Mouse (Mus musculus): ENCODE data around the gene Spata21. TPM values are rescaled to one million over a fixed set of nuclear protein-coding genes. Genes with fewer than 3 reads are reported as not detected.

Gene Spata21
- polyA plus RNA-seq, 1 experiment, result not detected

GRCm38 (mm10) chr4:141158609-141159008, 70.5 kb downstream of the Spata21 start:
- TF ChIP-seq USF1 (IDR thresholded peaks at IDR 0.05; ENCODE audit: low read depth) (no peak), MAX (IDR thresholded peaks at IDR 0.05) (no peak), FOSL1 (IDR thresholded peaks at IDR 0.05; ENCODE audit: insufficient read depth, low read length, poor library complexity, severe bottlenecking) (no peak), MYOG (IDR thresholded peaks at IDR 0.05; ENCODE audit: control insufficient read depth, extremely low read depth, insufficient read length) (no peak), CEBPB (IDR thresholded peaks at IDR 0.05; ENCODE audit: low read depth) (no peak), CTCF (IDR thresholded peaks at IDR 0.05; ENCODE audit: control insufficient read depth, insufficient read depth, insufficient read length) (no peak), MYOD1 (IDR thresholded peaks at IDR 0.05; ENCODE audit: control insufficient read depth, insufficient read length, low read depth) (no peak)
- H3K79me3 ChIP-seq (ENCODE audit: low read depth), result peaks cover 83% of the 10 kb centered on the region
- H3ac ChIP-seq (ENCODE audit: control insufficient read depth, insufficient read length, low read depth), result no peak overlapping the region
- no peak overlapping the region for H3K4me3 ChIP-seq (ENCODE audit: insufficient read depth, poor library complexity, severe bottlenecking)
- H3K79me2 ChIP-seq (ENCODE audit: control insufficient read depth, insufficient read depth), result peaks cover 100% of the 10 kb centered on the region
- no peaks in the 10 kb centered on the region for H3K36me3 ChIP-seq (ENCODE audit: control insufficient read depth, insufficient read depth)
- H3K27me3 ChIP-seq (ENCODE audit: control insufficient read depth, insufficient read depth, insufficient read length), result no peaks in the 10 kb centered on the region

- TF ChIP-seq CEBPB (IDR thresholded peaks at IDR 0.05; ENCODE audit: low read depth), result no peak
- no peak for TF ChIP-seq MYOD1 (IDR thresholded peaks at IDR 0.05; ENCODE audit: control insufficient read depth, insufficient read length, low read depth)
- TF ChIP-seq FOSL1 (IDR thresholded peaks at IDR 0.05; ENCODE audit: insufficient read depth, low read length, poor library complexity, severe bottlenecking), result no peak
- Histone ChIP-seq H3K79me3 (ENCODE audit: low read depth) (peaks cover 82% of the 10 kb centered on the region), H3K27me3 (ENCODE audit: control insufficient read depth, insufficient read depth, insufficient read length) (no peaks in the 10 kb centered on the region)
Measured at GRCm38 (mm10) chr4:141159093-141159492, 71.0 kb downstream of the Spata21 start.

GRCm38 (mm10) chr4:141159666-141160065, 71.5 kb downstream of the Spata21 start:
- no peak for TF ChIP-seq USF1 (IDR thresholded peaks at IDR 0.05; ENCODE audit: low read depth)
- TF ChIP-seq CEBPB (IDR thresholded peaks at IDR 0.05; ENCODE audit: low read depth), result no peak
- no peak for TF ChIP-seq FOSL1 (IDR thresholded peaks at IDR 0.05; ENCODE audit: insufficient read depth, low read length, poor library complexity, severe bottlenecking)
- no peak for TF ChIP-seq MYOG (IDR thresholded peaks at IDR 0.05; ENCODE audit: control insufficient read depth, extremely low read depth, insufficient read length)
- TF ChIP-seq MYOD1 (IDR thresholded peaks at IDR 0.05; ENCODE audit: control insufficient read depth, insufficient read length, low read depth), result no peak
- TF ChIP-seq MAX (IDR thresholded peaks at IDR 0.05), result no peak
- TF ChIP-seq CTCF (IDR thresholded peaks at IDR 0.05; ENCODE audit: control insufficient read depth, insufficient read depth, insufficient read length), result no peak
- Histone ChIP-seq H3K4me3 (ENCODE audit: insufficient read depth, poor library complexity, severe bottlenecking) (no peak overlapping the region), H3K36me3 (ENCODE audit: control insufficient read depth, insufficient read depth) (no peaks in the 10 kb centered on the region), H3K79me3 (ENCODE audit: low read depth) (peaks cover 80% of the 10 kb centered on the region), H3K27me3 (ENCODE audit: control insufficient read depth, insufficient read depth, insufficient read length) (no peaks in the 10 kb centered on the region), H3ac (ENCODE audit: control insufficient read depth, insufficient read length, low read depth) (no peak overlapping the region), H3K79me2 (ENCODE audit: control insufficient read depth, insufficient read depth) (peaks cover 100% of the 10 kb centered on the region)

More at GRCm38 (mm10) chr4:141159093-141159492, 71.0 kb downstream of the Spata21 start:
- Histone ChIP-seq H3K36me3 (ENCODE audit: control insufficient read depth, insufficient read depth) (no peaks in the 10 kb centered on the region), H3K79me2 (ENCODE audit: control insufficient read depth, insufficient read depth) (peaks cover 100% of the 10 kb centered on the region), H3ac (ENCODE audit: control insufficient read depth, insufficient read length, low read depth) (no peak overlapping the region), H3K4me3 (ENCODE audit: insufficient read depth, poor library complexity, severe bottlenecking) (no peak overlapping the region)

- Histone ChIP-seq H3K36me3 (ENCODE audit: control insufficient read depth, insufficient read depth) (no peaks in the 10 kb centered on the region), H3K27me3 (ENCODE audit: control insufficient read depth, insufficient read depth, insufficient read length) (no peaks in the 10 kb centered on the region), H3K79me3 (ENCODE audit: low read depth) (peaks cover 79% of the 10 kb centered on the region), H3ac (ENCODE audit: control insufficient read depth, insufficient read length, low read depth) (no peak overlapping the region), H3K79me2 (ENCODE audit: control insufficient read depth, insufficient read depth) (peaks cover 100% of the 10 kb centered on the region), H3K4me3 (ENCODE audit: insufficient read depth, poor library complexity, severe bottlenecking) (no peak overlapping the region)
- TF ChIP-seq CEBPB (IDR thresholded peaks at IDR 0.05; ENCODE audit: low read depth), result no peak
Measured at GRCm38 (mm10) chr4:141160193-141160592, 72.1 kb downstream of the Spata21 start.

- H3K4me3 ChIP-seq (ENCODE audit: insufficient read depth, poor library complexity, severe bottlenecking), result no peak overlapping the region
Measured at GRCm38 (mm10) chr4:141161699-141162208, 73.6 kb downstream of the Spata21 start.

More at GRCm38 (mm10) chr4:141161699-141162208, 73.6 kb downstream of the Spata21 start:
- Histone ChIP-seq H3K79me3 (ENCODE audit: low read depth) (peaks cover 80% of the 10 kb centered on the region), H3K79me2 (ENCODE audit: control insufficient read depth, insufficient read depth) (peaks cover 100% of the 10 kb centered on the region), H3K36me3 (ENCODE audit: control insufficient read depth, insufficient read depth) (no peaks in the 10 kb centered on the region), H3ac (ENCODE audit: control insufficient read depth, insufficient read length, low read depth) (no peak overlapping the region), H3K27me3 (ENCODE audit: control insufficient read depth, insufficient read depth, insufficient read length) (no peaks in the 10 kb centered on the region)
- no peak for TF ChIP-seq FOSL1 (IDR thresholded peaks at IDR 0.05; ENCODE audit: insufficient read depth, low read length, poor library complexity, severe bottlenecking)
- no peak for TF ChIP-seq CEBPB (IDR thresholded peaks at IDR 0.05; ENCODE audit: low read depth)

Other genes with a start within 250 kb of the Spata21 start
- gene Padi1, start 242.6 kb upstream of the Spata21 start, polyA plus RNA-seq (2012; fragmentation: generic; extraction: Trizol), result 0.01 TPM
- gene Padi2, start 182.0 kb upstream of the Spata21 start, polyA plus RNA-seq (2012; fragmentation: generic; extraction: Trizol), result 2.1 TPM
- gene Sdhb, start 127.1 kb upstream of the Spata21 start, polyA plus RNA-seq (2012; fragmentation: generic; extraction: Trizol), result 370 TPM
- 17.1 TPM for gene Atp13a2, start 101.5 kb upstream of the Spata21 start, polyA plus RNA-seq (2012; fragmentation: generic; extraction: Trizol)
- 2.0 TPM for gene Mfap2, start 77.9 kb upstream of the Spata21 start, polyA plus RNA-seq (2012; fragmentation: generic; extraction: Trizol)
- 6.0 TPM for gene Crocc, start 27.8 kb upstream of the Spata21 start, polyA plus RNA-seq (2012; fragmentation: generic; extraction: Trizol)
- gene Necap2, start 10.0 kb upstream of the Spata21 start, polyA plus RNA-seq (2012; fragmentation: generic; extraction: Trizol), result 70.2 TPM
- gene Szrd1, start 51.4 kb downstream of the Spata21 start, polyA plus RNA-seq (2012; fragmentation: generic; extraction: Trizol), result 141 TPM
- gene Fbxo42, start 59.6 kb downstream of the Spata21 start, polyA plus RNA-seq (2012; fragmentation: generic; extraction: Trizol), result 11.6 TPM
- gene Rsg1, start 125.6 kb downstream of the Spata21 start, polyA plus RNA-seq (2012; fragmentation: generic; extraction: Trizol), result 1.6 TPM
- gene Arhgef19, start 151.2 kb downstream of the Spata21 start, polyA plus RNA-seq (2012; fragmentation: generic; extraction: Trizol), result 26.7 TPM
- 129 TPM for gene Epha2, start 212.9 kb downstream of the Spata21 start, polyA plus RNA-seq (2012; fragmentation: generic; extraction: Trizol)

Measured in C2C12 (cell line).